In genomic region chr1:64337619-64338574, GRCm38 (mm10) we compare ENCODE assay signal across 8 mouse cellular contexts.
DNase-seq lines count a peak whose midpoint lies in the region; ATAC-seq lines count a peak whose summit lies in the region.

No protein-coding gene starts in this region.

- no peak for DNase-seq in kidney, postnatal 14 days
- DNase-seq in retina, postnatal 1 day: peak; percentile 57
- no peak for DNase-seq in adrenal gland, adult 18-20 months (ENCODE audit: low spot score in 2 of 2)
- no peak for DNase-seq in layer of hippocampus, postnatal 36 days

- H3K9me3 ChIP-seq in kidney, embryonic 16.5 days (ENCODE audit: low read length): no peaks in the 10 kb centered on the region
- no peaks in the 10 kb centered on the region for H3K9me3 ChIP-seq in forebrain, embryonic 13.5 days (replicated peaks)

- peak overlapping the region; percentile 33 for H3K4me2 ChIP-seq in kidney, embryonic 16.5 days (replicated peaks; ENCODE audit: low read depth, low read length)
- H3K4me2 ChIP-seq in forebrain, embryonic 13.5 days: peak overlapping the region; percentile 39

- no peak overlapping the region for H3K27ac ChIP-seq in kidney, embryonic 16.5 days (ENCODE audit: low read length)
- H3K27ac ChIP-seq in forebrain, embryonic 13.5 days: no peak overlapping the region

- 0 out of 2 replicates have a peak, but pooled peaks cover 5% of the 10 kb centered on the region for H3K4me1 ChIP-seq in kidney, embryonic 16.5 days (ENCODE audit: insufficient read depth, low read length)
- peaks cover 11% of the 10 kb centered on the region for H3K4me1 ChIP-seq in forebrain, embryonic 13.5 days

- H3K4me3 ChIP-seq in kidney, embryonic 16.5 days (ENCODE audit: low read length): no peak overlapping the region
- no peak overlapping the region for H3K4me3 ChIP-seq in forebrain, embryonic 13.5 days

- no peak for ATAC-seq in kidney, embryonic 16.5 days (ENCODE audit: low FRiP score, low TSS enrichment)
- no peak for ATAC-seq in forebrain, embryonic 13.5 days
- ATAC-seq in megakaryocyte, adult 5-6 weeks (ENCODE audit: poor library complexity, severe bottlenecking): peak; percentile 58
- ATAC-seq in frontal cortex, adult (ENCODE audit: low TSS enrichment): no peak

- no peak overlapping the region for H3K9ac ChIP-seq in kidney, embryonic 16.5 days (replicated peaks; ENCODE audit: low read length)
- H3K9ac ChIP-seq in forebrain, embryonic 13.5 days: no peak overlapping the region

- 45% methylated on average over 25 of the region's 25 CpGs for whole genome bisulfite sequencing in kidney, embryonic 16.5 days
- 36% methylated on average over 25 of the region's 25 CpGs for WGBS in forebrain, embryonic 13.5 days

- no peaks in the 10 kb centered on the region for H3K36me3 ChIP-seq in kidney, embryonic 16.5 days (ENCODE audit: insufficient read depth, low read length)
- H3K36me3 ChIP-seq in forebrain, embryonic 13.5 days (ENCODE audit: poor library complexity, severe bottlenecking): no peaks in the 10 kb centered on the region

- H3K27me3 ChIP-seq in kidney, embryonic 16.5 days (ENCODE audit: insufficient read depth, low read length): no peaks in the 10 kb centered on the region
- H3K27me3 ChIP-seq in forebrain, embryonic 13.5 days: no peaks in the 10 kb centered on the region
